Mouse (Mus musculus): ENCODE measurements around the gene Exosc7. TPM values are rescaled to one million over a fixed set of nuclear protein-coding genes. Genes with fewer than 3 reads are reported as not detected.

Gene Exosc7
- polyA plus RNA-seq, 1 experiment, result 20.3 TPM

DNA sequence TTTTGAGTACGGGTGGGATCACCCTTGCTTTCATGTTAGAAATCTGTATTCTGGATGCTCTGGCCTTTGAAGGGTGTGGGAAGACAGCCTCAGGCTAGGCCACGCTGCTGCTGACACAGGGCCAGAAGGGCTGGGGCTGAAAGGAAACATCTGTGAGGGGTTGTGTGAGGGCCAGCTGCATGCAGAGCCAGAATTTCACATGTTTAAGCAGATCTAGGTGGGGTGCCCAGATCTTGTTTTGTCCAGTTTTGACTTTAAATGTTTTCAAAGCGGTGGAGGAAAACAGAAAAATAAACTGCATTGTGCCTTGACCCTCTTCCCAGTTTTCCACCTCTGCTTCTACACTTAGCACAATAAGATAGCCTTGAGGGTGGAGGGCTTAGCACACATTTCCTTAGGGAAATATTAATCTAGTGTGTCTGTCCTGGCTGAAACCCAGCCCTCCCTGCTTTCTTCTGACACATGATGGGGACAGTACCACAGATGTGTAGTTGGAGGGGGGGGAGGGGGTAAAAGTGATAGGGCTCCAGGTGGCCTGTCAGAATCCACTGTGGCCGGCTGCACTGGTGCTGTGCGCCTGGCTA, 26.0 kb downstream of the Exosc7 start:
- TF ChIP-seq POLR2A (IDR thresholded peaks at IDR 0.05; ENCODE audit: control insufficient read depth, low read depth, low read length), result no peak
- H3K27me3 ChIP-seq (ENCODE audit: control insufficient read depth, insufficient read depth, low read length), result no peaks in the 10 kb centered on the region
- H3K4me3 ChIP-seq (ENCODE audit: control insufficient read depth, low read depth, low read length), result no peak overlapping the region
- H3K27ac ChIP-seq (ENCODE audit: control insufficient read depth, insufficient read depth, low read depth, low read length), result peak overlapping the region; percentile 44; the same call in 1 of the 2 replicates
- H3K4me1 ChIP-seq (ENCODE audit: control insufficient read depth, insufficient read depth, low read length), result no peaks in the 10 kb centered on the region
- H3K36me3 ChIP-seq (ENCODE audit: control insufficient read depth, insufficient read depth, low read length), result no peaks in the 10 kb centered on the region; the same call in 1 of the 2 replicates

DNA sequence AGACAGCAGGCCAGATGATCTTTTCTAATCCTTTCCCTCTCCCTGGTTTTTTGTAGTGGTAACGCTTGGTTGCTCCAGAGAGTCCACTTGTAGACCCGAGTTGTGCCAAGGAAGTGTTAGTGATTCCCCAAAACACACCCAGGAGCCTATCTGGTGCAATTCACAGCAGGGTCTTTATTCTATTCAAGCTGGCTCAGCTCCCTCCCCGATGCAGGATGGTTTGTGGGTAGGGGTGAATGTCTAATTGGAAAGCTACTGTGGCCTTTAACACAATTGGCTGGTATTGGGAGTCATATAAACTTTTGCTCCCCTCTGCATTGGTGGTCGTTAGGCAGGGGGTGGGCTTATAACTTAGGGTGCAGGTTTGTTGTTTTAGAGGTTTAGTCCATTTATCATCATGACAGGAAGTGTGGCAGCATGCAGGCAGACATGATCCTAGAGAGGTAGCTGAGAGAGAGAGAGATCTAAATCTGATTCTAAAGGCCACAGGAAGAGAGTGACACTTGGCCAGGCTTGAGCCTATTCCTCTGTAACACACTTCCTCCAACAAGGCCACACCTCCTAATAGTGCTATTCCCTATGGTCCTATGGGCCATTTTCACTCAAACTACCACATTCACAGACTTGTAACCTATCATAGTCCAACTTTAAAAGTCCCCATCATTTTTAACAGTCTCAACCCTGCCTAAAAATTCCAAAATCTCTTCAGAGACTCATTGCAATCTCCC, 27.0 kb downstream of the Exosc7 start:
- TF ChIP-seq POLR2A (IDR thresholded peaks at IDR 0.05; ENCODE audit: control insufficient read depth, low read depth, low read length), result no peak
- no peak for TF ChIP-seq CTCF (IDR thresholded peaks at IDR 0.05; ENCODE audit: control insufficient read depth, insufficient read depth, insufficient replicate concordance, low read depth, low read length)
- no peaks in the 10 kb centered on the region for H3K27me3 ChIP-seq (ENCODE audit: control insufficient read depth, insufficient read depth, low read length)
- no peaks in the 10 kb centered on the region for H3K4me1 ChIP-seq (ENCODE audit: control insufficient read depth, insufficient read depth, low read length)
- no peak overlapping the region for H3K4me3 ChIP-seq (ENCODE audit: control insufficient read depth, low read depth, low read length)
- H3K36me3 ChIP-seq (ENCODE audit: control insufficient read depth, insufficient read depth, low read length), result no peaks in the 10 kb centered on the region; the same call in 1 of the 2 replicates
- no peak overlapping the region for H3K27ac ChIP-seq (ENCODE audit: control insufficient read depth, insufficient read depth, low read depth, low read length)

DNA sequence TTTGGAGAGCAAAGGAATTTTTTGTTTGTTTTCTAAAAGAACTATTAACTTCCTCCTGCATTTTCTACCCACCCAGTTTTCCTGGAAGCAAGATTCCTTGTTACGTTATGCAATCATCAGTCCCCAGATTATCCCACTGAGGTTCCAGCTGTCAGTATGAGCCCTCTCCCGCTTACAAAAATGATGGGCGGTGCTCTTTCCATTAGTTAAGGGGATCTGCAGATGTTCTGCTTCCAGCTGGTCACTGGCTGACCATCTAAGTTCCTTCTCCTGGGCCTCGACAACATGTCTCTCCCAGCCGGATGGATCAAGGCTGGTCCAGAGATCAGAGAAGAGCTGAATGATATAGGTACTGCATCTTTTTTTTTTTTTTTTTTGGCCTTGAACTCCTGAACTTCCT, 35.4 kb downstream of the Exosc7 start:
- no peak overlapping the region for H3K4me3 ChIP-seq (ENCODE audit: control insufficient read depth, low read depth, low read length)
- TF ChIP-seq CTCF (IDR thresholded peaks at IDR 0.05; ENCODE audit: control insufficient read depth, insufficient read depth, insufficient replicate concordance, low read depth, low read length), result no peak
- no peak for TF ChIP-seq POLR2A (IDR thresholded peaks at IDR 0.05; ENCODE audit: control insufficient read depth, low read depth, low read length)
- no peak overlapping the region for H3K27ac ChIP-seq (ENCODE audit: control insufficient read depth, insufficient read depth, low read depth, low read length)
- H3K27me3 ChIP-seq (ENCODE audit: control insufficient read depth, insufficient read depth, low read length), result no peaks in the 10 kb centered on the region
- H3K4me1 ChIP-seq (ENCODE audit: control insufficient read depth, insufficient read depth, low read length), result no peaks in the 10 kb centered on the region
- H3K36me3 ChIP-seq (ENCODE audit: control insufficient read depth, insufficient read depth, low read length), result no peaks in the 10 kb centered on the region

DNA sequence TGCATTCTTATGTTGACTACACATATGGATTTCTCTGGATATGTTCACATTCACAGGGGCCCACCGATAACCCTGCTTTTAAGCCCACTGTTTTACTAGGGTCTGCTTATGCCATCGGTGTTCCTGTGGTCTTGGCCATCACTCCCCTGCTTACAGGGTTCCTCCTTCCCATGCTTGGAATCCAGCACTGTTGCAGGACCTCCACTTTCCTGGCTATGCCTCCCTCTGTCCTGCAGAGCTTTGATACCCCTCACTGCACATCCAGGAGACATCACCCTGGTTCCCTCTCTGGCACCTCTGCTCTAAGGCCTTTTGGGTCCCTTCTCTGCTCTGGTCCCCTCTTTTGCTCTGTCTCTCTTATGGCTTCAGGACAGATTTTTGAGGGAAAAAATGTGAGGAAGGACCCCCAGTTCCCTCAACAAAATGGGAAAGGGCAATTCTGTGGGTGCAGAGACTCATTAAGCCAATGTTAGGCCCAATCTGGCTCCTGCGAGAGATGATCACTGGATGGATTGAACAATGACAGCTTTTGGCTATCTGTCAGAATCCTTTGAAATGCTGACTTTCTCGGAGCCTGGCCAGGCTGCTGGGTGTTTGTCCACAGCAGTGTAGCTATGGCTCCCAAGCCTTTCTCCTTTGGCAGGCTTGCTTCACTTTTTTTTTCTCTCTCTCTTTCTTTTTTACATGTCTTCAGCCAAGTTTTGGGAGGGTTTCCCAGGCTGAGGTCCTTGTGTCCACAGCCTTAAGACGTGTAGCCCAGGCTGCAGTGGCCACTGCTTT, 37.4 kb downstream of the Exosc7 start, which contains the start of gene Clec3b:
Clec3b (plus strand) TSS at position 706 of the 780 bp plus-strand sequence.
- Histone ChIP-seq H3K27ac (ENCODE audit: control insufficient read depth, insufficient read depth, low read depth, low read length) (peak within 1 kb of the TSS; percentile 9; the same call in 1 of the 2 replicates), H3K4me1 (ENCODE audit: control insufficient read depth, insufficient read depth, low read length) (no peaks in the 10 kb centered on the region), H3K36me3 (ENCODE audit: control insufficient read depth, insufficient read depth, low read length) (no peaks in the 10 kb centered on the region), H3K27me3 (ENCODE audit: control insufficient read depth, insufficient read depth, low read length) (no peaks in the 10 kb centered on the region), H3K4me3 (ENCODE audit: control insufficient read depth, low read depth, low read length) (no peak within 1 kb of the TSS)
- TF ChIP-seq CTCF (IDR thresholded peaks at IDR 0.05; ENCODE audit: control insufficient read depth, insufficient read depth, insufficient replicate concordance, low read depth, low read length) (no peak), POLR2A (IDR thresholded peaks at IDR 0.05; ENCODE audit: control insufficient read depth, low read depth, low read length) (no peak)

DNA sequence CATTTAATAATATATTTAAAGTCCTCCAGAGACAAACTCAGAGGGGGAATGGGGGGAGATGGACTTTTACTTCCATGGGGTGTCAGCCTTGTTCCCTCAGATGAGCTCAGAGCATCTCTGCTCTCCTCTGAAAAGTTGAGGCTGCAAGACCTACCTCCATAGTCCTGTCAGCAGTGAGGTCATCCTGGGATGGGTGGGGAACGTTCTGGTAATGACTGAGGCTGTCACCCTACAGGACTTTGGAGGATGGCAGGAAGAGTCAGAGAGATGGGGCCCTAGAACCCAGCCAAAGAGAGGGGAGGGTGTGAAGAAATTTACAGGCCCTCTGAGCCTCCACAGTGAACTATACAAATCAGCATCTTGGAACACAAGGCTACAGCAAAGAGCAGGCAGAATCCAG, 38.5 kb downstream of the Exosc7 start:
- Histone ChIP-seq H3K4me1 (ENCODE audit: control insufficient read depth, insufficient read depth, low read length) (peaks cover 4% of the 10 kb centered on the region), H3K4me3 (ENCODE audit: control insufficient read depth, low read depth, low read length) (no peak overlapping the region), H3K27ac (ENCODE audit: control insufficient read depth, insufficient read depth, low read depth, low read length) (no peak overlapping the region), H3K27me3 (ENCODE audit: control insufficient read depth, insufficient read depth, low read length) (no peaks in the 10 kb centered on the region), H3K36me3 (ENCODE audit: control insufficient read depth, insufficient read depth, low read length) (no peaks in the 10 kb centered on the region)
- TF ChIP-seq CTCF (IDR thresholded peaks at IDR 0.05; ENCODE audit: control insufficient read depth, insufficient read depth, insufficient replicate concordance, low read depth, low read length) (no peak), POLR2A (IDR thresholded peaks at IDR 0.05; ENCODE audit: control insufficient read depth, low read depth, low read length) (no peak)

DNA sequence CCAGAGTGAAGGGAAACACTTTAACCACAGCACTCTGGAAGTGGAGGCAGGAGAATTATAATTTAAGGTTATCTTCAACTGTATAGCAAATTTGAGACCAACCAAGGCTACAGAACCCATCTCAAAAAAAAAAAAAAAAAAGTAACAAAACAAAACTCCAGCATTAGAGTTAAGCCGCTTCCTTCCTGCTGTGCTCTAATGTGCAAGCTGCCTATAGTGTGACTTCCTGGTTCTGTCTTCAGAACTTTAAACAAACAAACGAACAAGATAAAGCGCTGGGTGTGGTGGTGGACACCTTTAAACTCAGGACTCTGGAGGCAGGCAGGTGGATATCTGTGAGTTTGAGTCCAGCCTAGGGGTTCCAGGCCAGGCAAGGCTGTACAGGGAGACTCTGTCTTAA, 39.0 kb downstream of the Exosc7 start:
- no peaks in the 10 kb centered on the region for H3K36me3 ChIP-seq (ENCODE audit: control insufficient read depth, insufficient read depth, low read length)
- peaks cover 8% of the 10 kb centered on the region for H3K4me1 ChIP-seq (ENCODE audit: control insufficient read depth, insufficient read depth, low read length)
- no peak overlapping the region for H3K27ac ChIP-seq (ENCODE audit: control insufficient read depth, insufficient read depth, low read depth, low read length)
- TF ChIP-seq POLR2A (IDR thresholded peaks at IDR 0.05; ENCODE audit: control insufficient read depth, low read depth, low read length) (no peak), CTCF (IDR thresholded peaks at IDR 0.05; ENCODE audit: control insufficient read depth, insufficient read depth, insufficient replicate concordance, low read depth, low read length) (no peak)
- H3K4me3 ChIP-seq (ENCODE audit: control insufficient read depth, low read depth, low read length), result no peak overlapping the region
- H3K27me3 ChIP-seq (ENCODE audit: control insufficient read depth, insufficient read depth, low read length), result no peaks in the 10 kb centered on the region

DNA sequence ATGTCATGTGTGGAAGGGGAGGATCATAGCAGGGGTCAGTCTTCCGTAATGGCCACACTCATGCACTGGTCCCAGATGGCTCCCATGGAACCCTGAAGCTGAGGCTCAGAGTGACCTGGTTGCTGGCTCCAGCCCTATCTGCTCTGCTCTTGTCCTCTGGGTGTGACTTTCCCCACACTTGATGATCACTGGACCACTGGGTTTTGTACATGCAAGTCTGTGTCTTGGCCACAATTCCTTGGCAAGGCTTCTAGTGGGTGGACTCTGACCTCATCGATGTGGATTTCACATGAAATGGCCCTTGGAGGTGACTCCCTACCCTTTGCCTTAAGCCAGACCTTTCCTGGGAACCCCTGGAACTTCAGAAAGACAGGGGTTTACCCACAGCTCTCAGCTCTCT, 40.1 kb downstream of the Exosc7 start:
- no peaks in the 10 kb centered on the region for H3K27me3 ChIP-seq (ENCODE audit: control insufficient read depth, insufficient read depth, low read length)
- H3K4me3 ChIP-seq (ENCODE audit: control insufficient read depth, low read depth, low read length), result no peak overlapping the region
- no peaks in the 10 kb centered on the region for H3K36me3 ChIP-seq (ENCODE audit: control insufficient read depth, insufficient read depth, low read length)
- H3K27ac ChIP-seq (ENCODE audit: control insufficient read depth, insufficient read depth, low read depth, low read length), result no peak overlapping the region
- H3K4me1 ChIP-seq (ENCODE audit: control insufficient read depth, insufficient read depth, low read length), result peaks cover 10% of the 10 kb centered on the region
- TF ChIP-seq POLR2A (IDR thresholded peaks at IDR 0.05; ENCODE audit: control insufficient read depth, low read depth, low read length) (no peak), CTCF (IDR thresholded peaks at IDR 0.05; ENCODE audit: control insufficient read depth, insufficient read depth, insufficient replicate concordance, low read depth, low read length) (no peak)
